Mouse (Mus musculus) mesoderm, embryonic 11.5 days (tissue): Measurements from ENCODE around the gene Inpp5f.
"Not testable (repeated sequence)": the region's sequence is repeated elsewhere in the genome, so short reads cannot be mapped to it uniquely, and the experiment has no call there.

Experiments
- DNase-seq: peaks from one replicate; pipeline ENCODE4 v3.0.0-alpha.2; 2012; ENCODE audit warnings: low read depth, low spot score

Inpp5f gene

GRCm38 (mm10) chr7:128592118-128592935 lies 18.8 kb upstream of the Inpp5f start:
- peak; percentile 54 for DNase-seq

GRCm38 (mm10) chr7:128592936-128593241 lies 18.2 kb upstream of the Inpp5f start:
- peak; percentile 35 for DNase-seq

GRCm38 (mm10) chr7:128596274-128596673 lies 14.9 kb upstream of the Inpp5f start:
- DNase-seq: no peak

- DNase-seq: no peak
Measured at GRCm38 (mm10) chr7:128599072-128599471, 12.1 kb upstream of the Inpp5f start.

GRCm38 (mm10) chr7:128601826-128602225 lies 9.3 kb upstream of the Inpp5f start:
- no peak for DNase-seq

GRCm38 (mm10) chr7:128609936-128610335 lies 1.2 kb upstream of the Inpp5f start:
- DNase-seq: not testable (repeated sequence)

- DNase-seq: no peak
Measured at GRCm38 (mm10) chr7:128610490-128610889, 638 bp upstream of the Inpp5f start.

GRCm38 (mm10) chr7:128611799-128612411 lies 777 bp downstream of the Inpp5f start:
- no peak for DNase-seq

GRCm38 (mm10) chr7:128612521-128613181 lies 1.5 kb downstream of the Inpp5f start:
- DNase-seq: no peak

- no peak for DNase-seq
Measured at GRCm38 (mm10) chr7:128613578-128613977, 2.5 kb downstream of the Inpp5f start.

- DNase-seq: no peak
Measured at GRCm38 (mm10) chr7:128617587-128617986, 6.5 kb downstream of the Inpp5f start.

GRCm38 (mm10) chr7:128620178-128620577 lies 9.1 kb downstream of the Inpp5f start:
- no peak for DNase-seq

- DNase-seq: no peak
Measured at GRCm38 (mm10) chr7:128622266-128622961, 11.3 kb downstream of the Inpp5f start.

- no peak for DNase-seq
Measured at GRCm38 (mm10) chr7:128622994-128623393, 11.9 kb downstream of the Inpp5f start.

GRCm38 (mm10) chr7:128625382-128625781 lies 14.3 kb downstream of the Inpp5f start:
- DNase-seq: no peak

- DNase-seq: no peak
Measured at GRCm38 (mm10) chr7:128626601-128627000, 15.5 kb downstream of the Inpp5f start.

GRCm38 (mm10) chr7:128627251-128627650 lies 16.1 kb downstream of the Inpp5f start:
- DNase-seq: no peak

- no peak for DNase-seq
Measured at GRCm38 (mm10) chr7:128627723-128628122, 16.6 kb downstream of the Inpp5f start.

- DNase-seq: no peak
Measured at GRCm38 (mm10) chr7:128633156-128633555, 22.0 kb downstream of the Inpp5f start.

- no peak for DNase-seq
Measured at GRCm38 (mm10) chr7:128639925-128640485, 28.9 kb downstream of the Inpp5f start.

GRCm38 (mm10) chr7:128641571-128641970 lies 30.4 kb downstream of the Inpp5f start:
- no peak for DNase-seq

GRCm38 (mm10) chr7:128642386-128642785 lies 31.3 kb downstream of the Inpp5f start:
- DNase-seq: no peak
